Mouse (Mus musculus) CH12.LX (cell line): ENCODE measurements around the gene Lca5. TPM values are rescaled to one million over a fixed set of nuclear protein-coding genes. Genes with fewer than 3 reads are reported as not detected.

ENCODE experiments used
- DNase-seq: peaks from one replicate; pipeline ENCODE4 v3.0.0-alpha.2; 2013; ENCODE audit errors: extremely low read depth
- H3K27ac ChIP-seq: 2 replicates; pipeline ENCODE4 v1.5.1; 2012; ENCODE audit warnings: low read depth, mild to moderate bottlenecking, control low read depth, moderate library complexity; ENCODE audit not compliant: insufficient read depth
- H3K27me3 ChIP-seq: replicated peaks from 2 replicates; pipeline ENCODE3; 2012; ENCODE audit warnings: inconsistent platforms
- H3K36me3 ChIP-seq, 2 experiments: replicated peaks in 1 of 2; 2 replicates each; pipeline versions ENCODE3 to v1.6.1; 2012; ENCODE audit warnings: inconsistent platforms in 1 of 2, low read length in 1 of 2, mild to moderate bottlenecking in 1 of 2, mixed read lengths in 1 of 2, moderate library complexity in 1 of 2; ENCODE audit not compliant: control insufficient read depth in 1 of 2, insufficient read depth in 1 of 2
- H3K4me1 ChIP-seq, 2 experiments: 2 replicates each; pipeline ENCODE4 v1.6.1; 2012; ENCODE audit warnings: inconsistent platforms in 1 of 2, moderate library complexity in 1 of 2; ENCODE audit not compliant: insufficient read depth in 2 of 2, control insufficient read depth in 1 of 2
- H3K4me2 ChIP-seq: 2 replicates; pipeline ENCODE4 v1.6.1; 2012; ENCODE audit warnings: low read depth, mild to moderate bottlenecking, control low read depth; ENCODE audit not compliant: poor library complexity, insufficient read depth, severe bottlenecking
- H3K4me3 ChIP-seq, 3 experiments: fragments of 150-350 bp in 1 of 3; sonication (generic) in 1 of 3; replicated peaks in 1 of 3; 2 replicates each; pipeline versions ENCODE3 to v1.5.1; 2011 to 2012; ENCODE audit warnings: low read depth in 2 of 3, low read length in 2 of 3, mild to moderate bottlenecking in 2 of 3, moderate library complexity in 2 of 3, control low read depth in 1 of 3, improper control_type of control experiment in 1 of 3, inconsistent platforms in 1 of 3, mixed read lengths in 1 of 3; ENCODE audit not compliant: poor library complexity in 1 of 3
- H3K79me2 ChIP-seq: replicated peaks from 2 replicates; pipeline ENCODE4 v1.6.1; 2012; ENCODE audit warnings: mild to moderate bottlenecking, moderate library complexity; ENCODE audit not compliant: control insufficient read depth, poor library complexity, insufficient read depth, severe bottlenecking; ENCODE audit errors: extremely low read depth
- H3K9ac ChIP-seq: 2 replicates; pipeline ENCODE4 v1.6.1; 2012; ENCODE audit warnings: low read depth, mild to moderate bottlenecking, control low read depth, moderate library complexity; ENCODE audit not compliant: insufficient read depth
- H3K9me3 ChIP-seq: replicated peaks from 2 replicates; pipeline ENCODE3; 2012; ENCODE audit warnings: low read length, inconsistent platforms, mixed read lengths
- BHLHE40 ChIP-seq: IDR thresholded peaks from 2 replicates; pipeline ENCODE4 v1.6.1; 2011; ENCODE audit warnings: mild to moderate bottlenecking, low read depth, low read length, improper control_type of control experiment
- CTCF ChIP-seq, 2 experiments: IDR thresholded peaks in 1 of 2; conservative IDR thresholded peaks in 1 of 2; 2 replicates each; pipeline ENCODE4 v1.5.1; 2011 to 2012; ENCODE audit warnings: low read depth in 2 of 2, low read length in 2 of 2, improper control_type of control experiment in 1 of 2, inconsistent platforms in 1 of 2, mild to moderate bottlenecking in 1 of 2, moderate library complexity in 1 of 2
- E2F4 ChIP-seq: IDR thresholded peaks from 2 replicates; pipeline ENCODE4 v1.6.1; 2011; ENCODE audit warnings: low read depth, low read length, improper control_type of control experiment; ENCODE audit not compliant: insufficient replicate concordance
- ELF1 ChIP-seq: IDR thresholded peaks from 2 replicates; pipeline ENCODE4 v1.6.1; 2014; ENCODE audit warnings: low read depth, mild to moderate bottlenecking, inconsistent platforms, low read length, improper control_type of control experiment
- GABPA ChIP-seq: IDR thresholded peaks from 2 replicates; pipeline ENCODE4 v1.6.1; 2012; ENCODE audit warnings: low read depth, low read length, improper control_type of control experiment, inconsistent platforms; ENCODE audit not compliant: insufficient replicate concordance
- IRF4 ChIP-seq: IDR thresholded peaks from 2 replicates; pipeline ENCODE4 v1.6.1; 2014; ENCODE audit warnings: low read depth, mild to moderate bottlenecking, inconsistent platforms, low read length, improper control_type of control experiment
- JUN ChIP-seq: IDR thresholded peaks from 2 replicates; pipeline ENCODE4 v1.6.1; 2011; ENCODE audit warnings: low read depth, mild to moderate bottlenecking, low read length, improper control_type of control experiment, moderate library complexity; ENCODE audit not compliant: insufficient read depth
- JUND ChIP-seq: conservative IDR thresholded peaks from 2 replicates; pipeline ENCODE4 v1.6.1; 2011; ENCODE audit warnings: low read depth, low read length, improper control_type of control experiment
- KAT2A ChIP-seq: IDR thresholded peaks from 2 replicates; pipeline ENCODE4 v1.6.1; 2012; ENCODE audit warnings: low read length, improper control_type of control experiment, inconsistent platforms; ENCODE audit not compliant: insufficient replicate concordance
- MAFK ChIP-seq: IDR thresholded peaks from 2 replicates; pipeline ENCODE4 v1.6.1; 2011; ENCODE audit warnings: low read length, improper control_type of control experiment; ENCODE audit not compliant: insufficient replicate concordance
- MAX ChIP-seq: IDR thresholded peaks from 2 replicates; pipeline ENCODE4 v1.6.1; 2011; ENCODE audit warnings: low read length, improper control_type of control experiment
- MAZ ChIP-seq: IDR thresholded peaks from 2 replicates; pipeline ENCODE4 v1.6.1; 2012; ENCODE audit warnings: low read depth, mild to moderate bottlenecking, inconsistent platforms, low read length, improper control_type of control experiment, moderate library complexity
- MEF2A ChIP-seq: IDR thresholded peaks from 2 replicates; pipeline ENCODE4 v1.6.1; 2014; ENCODE audit warnings: low read depth, mild to moderate bottlenecking, inconsistent platforms, low read length, improper control_type of control experiment, borderline replicate concordance
- MYC ChIP-seq: IDR thresholded peaks from 2 replicates; pipeline ENCODE4 v1.6.1; 2011; ENCODE audit warnings: low read depth, mild to moderate bottlenecking, improper control_type of control experiment, low read length
- NRF1 ChIP-seq: IDR thresholded peaks from 2 replicates; pipeline ENCODE4 v1.6.1; 2014; ENCODE audit warnings: low read depth, mild to moderate bottlenecking, inconsistent platforms, low read length, improper control_type of control experiment, moderate library complexity
- PAX5 ChIP-seq: IDR thresholded peaks from 2 replicates; pipeline ENCODE4 v1.6.1; 2012; ENCODE audit warnings: low read length, inconsistent platforms, mixed read lengths
- POLR2A ChIP-seq: IDR thresholded peaks from 2 replicates; pipeline ENCODE4 v1.6.1; 2011; ENCODE audit warnings: low read depth, mild to moderate bottlenecking, improper control_type of control experiment, low read length
- POLR2AphosphoS2 ChIP-seq: IDR thresholded peaks from 2 replicates; pipeline ENCODE4 v1.6.1; 2011; ENCODE audit warnings: low read depth, low read length, improper control_type of control experiment
- RAD21 ChIP-seq: IDR thresholded peaks from 2 replicates; pipeline ENCODE4 v1.6.1; 2011; ENCODE audit warnings: low read depth, mild to moderate bottlenecking, low read length, improper control_type of control experiment, moderate library complexity
- RCOR1 ChIP-seq: conservative IDR thresholded peaks from 2 replicates; pipeline ENCODE4 v1.6.1; 2012; ENCODE audit warnings: low read depth, mild to moderate bottlenecking, inconsistent platforms, low read length, improper control_type of control experiment
- TCF12 ChIP-seq: IDR thresholded peaks from 2 replicates; pipeline ENCODE4 v1.6.1; 2014; ENCODE audit warnings: low read depth, mild to moderate bottlenecking, inconsistent platforms, low read length, improper control_type of control experiment
- UBTF ChIP-seq: IDR thresholded peaks from 2 replicates; pipeline ENCODE4 v1.6.1; 2012; ENCODE audit warnings: low read depth, mild to moderate bottlenecking, inconsistent platforms, low read length, improper control_type of control experiment, moderate library complexity
- ZC3H11A ChIP-seq: IDR thresholded peaks from 2 replicates; pipeline ENCODE4 v1.6.1; 2012; ENCODE audit warnings: low read depth, mild to moderate bottlenecking, inconsistent platforms, low read length, improper control_type of control experiment
- ZNF384 ChIP-seq: IDR thresholded peaks from 2 replicates; pipeline ENCODE4 v1.6.1; 2012; ENCODE audit warnings: low read depth, low read length, improper control_type of control experiment, inconsistent platforms
- dilution Hi-C: fragments of 300-500 bp; cut with MboI; formaldehyde crosslinking; loops from 2 replicates; pipeline ENCODE4 v1.14.3; 2020; ENCODE audit warnings: low sequenced_read_pairs; ENCODE audit not compliant: extremely low pct_unique_long_range_greater_than_20kb, extremely low pct_ligation_motif_present
- in situ Hi-C: fragments of 300-500 bp; cut with MboI; formaldehyde crosslinking; loops from 3 replicates; pipeline ENCODE4 v1.14.3; 2019; ENCODE audit warnings: low sequenced_read_pairs, low pct_ligation_motif_present, low pct_unique_long_range_greater_than_20kb, mixed read lengths
- polyA plus RNA-seq: library from polyadenylated mRNA; unstranded; fragments of >175 nt; gene quantifications from 2 replicates; pipeline ENCODE4 v1.2.1, GENCODE M21; 2012; ENCODE audit warnings: low read depth; ENCODE audit not compliant: insufficient read length
- total RNA-seq, 2 experiments: library from RNA; depleted of rRNA; stranded (reverse); fragments of 300-350 nt in 1 of 2; fragments of >200 nt in 1 of 2; gene quantifications; 2 replicates each; pipeline ENCODE4 v1.2.3; 2012 to 2014

The Lca5 gene
- total and polyA plus RNA-seq, 3 experiments = 4.1 to 5.5 (median 4.1) TPM

DNA sequence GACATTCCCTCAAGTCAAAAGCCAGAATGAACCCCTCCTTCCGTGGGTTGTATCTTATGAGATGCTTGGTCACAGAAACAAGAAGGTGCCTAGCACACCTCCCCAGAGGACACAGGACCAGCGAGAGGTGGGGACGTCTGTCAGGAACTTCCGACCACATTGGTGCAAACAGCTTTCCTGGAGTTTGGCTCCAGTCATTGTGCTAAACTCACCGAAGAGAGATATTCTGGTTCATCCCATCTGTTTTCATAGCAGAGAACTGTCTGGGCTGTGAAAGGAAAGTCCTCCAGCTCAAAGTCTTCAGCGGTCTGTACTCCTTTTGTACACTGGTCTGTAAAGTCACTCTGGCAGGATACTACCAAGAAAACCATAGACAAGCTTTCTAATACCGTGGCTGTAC lies 41.5 kb downstream of the Lca5 start:
- H3K79me2 ChIP-seq = no peaks in the 10 kb centered on the region
- dilution Hi-C loops (no loop called here), in situ Hi-C loops (no loop called here)
- no peak overlapping the region for H3K27ac ChIP-seq
- no peak overlapping the region for H3K4me2 ChIP-seq
- no peak for DNase-seq
- H3K9ac ChIP-seq = no peak overlapping the region
- H3K4me1 ChIP-seq = peaks cover 0 to 6% of the 10 kb centered on the region in 2 experiments; a peak in 1 of 4 replicates
- no peak overlapping the region for H3K4me3 ChIP-seq
- H3K27me3 ChIP-seq = no peaks in the 10 kb centered on the region
- H3K36me3 ChIP-seq = peaks cover 7 to 33% of the 10 kb centered on the region in 2 experiments
- TF ChIP-seq UBTF (no peak), MAZ (no peak), TCF12 (no peak), MAFK (no peak), RCOR1 (no peak), PAX5 (no peak), ELF1 (no peak), JUN (no peak), POLR2A (no peak), ZNF384 (no peak), MEF2A (no peak), NRF1 (no peak)
- H3K9me3 ChIP-seq = no peaks in the 10 kb centered on the region

DNA sequence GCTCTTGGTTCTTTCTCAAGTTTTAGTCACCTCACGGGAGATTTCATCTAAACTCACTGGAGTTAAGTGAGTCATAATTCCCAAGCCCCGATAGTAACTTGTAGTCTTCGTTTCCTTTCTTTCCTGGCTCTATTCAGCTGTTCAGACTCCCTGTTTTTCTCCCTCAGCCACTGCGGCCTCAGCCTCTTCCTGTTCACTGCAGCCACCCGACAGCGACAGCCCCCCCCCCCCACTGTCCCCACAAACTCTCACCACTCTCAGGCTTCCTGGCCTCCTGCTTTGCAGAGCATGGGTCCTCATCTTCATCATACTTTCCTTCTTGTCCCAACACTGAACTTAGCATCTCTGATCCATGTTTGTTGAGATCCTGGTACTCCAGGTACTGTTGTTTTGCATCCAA lies 42.7 kb downstream of the Lca5 start:
- Histone ChIP-seq H3K27me3 (no peaks in the 10 kb centered on the region), H3K36me3 (peaks cover 7 to 39% of the 10 kb centered on the region in 2 experiments), H3K9ac (no peak overlapping the region), H3K27ac (no peak overlapping the region), H3K9me3 (no peaks in the 10 kb centered on the region), H3K4me3 (no peak overlapping the region), H3K4me2 (no peak overlapping the region), H3K79me2 (no peaks in the 10 kb centered on the region), H3K4me1 (peaks cover 0 to 6% of the 10 kb centered on the region in 2 experiments; a peak in 1 of 4 replicates)
- dilution Hi-C loops = no loop called here
- no peak for TF ChIP-seq POLR2AphosphoS2
- no peak for TF ChIP-seq RCOR1
- no peak for TF ChIP-seq BHLHE40
- no peak for TF ChIP-seq JUND
- TF ChIP-seq RAD21 = no peak
- TF ChIP-seq TCF12 = no peak
- no peak for TF ChIP-seq MYC
- no peak for TF ChIP-seq E2F4
- no peak for TF ChIP-seq ZC3H11A
- no peak for TF ChIP-seq CTCF (conservative IDR thresholded peaks at IDR 0.05 in 1 of 2, IDR thresholded peaks at IDR 0.05 in 1 of 2; ENCODE audit: low read depth in 2 of 2, low read length in 2 of 2)
- no peak for TF ChIP-seq JUN
- no peak for TF ChIP-seq POLR2A
- TF ChIP-seq KAT2A = no peak
- TF ChIP-seq ELF1 = no peak
- no peak for TF ChIP-seq IRF4
- no peak for TF ChIP-seq MAX
- no peak for TF ChIP-seq GABPA
- TF ChIP-seq MAFK = no peak
- no peak for TF ChIP-seq UBTF
- DNase-seq = no peak
- in situ Hi-C loops = no loop called here
